Mouse (Mus musculus) CD8-positive naive resting alpha-beta T cell, adult 2 months (primary cell): ENCODE measurements at regions not wholly inside any gene's neighbourhood (a gene's known extent, or its start where the extent isn't known, plus 50 kb on each side); places are given as distances from the start of the nearest gene placed in this dataset.
"Not testable (repeated sequence)": the region's sequence is repeated elsewhere in the genome, so short reads cannot be mapped to it uniquely, and the experiment has no call there.

Experiments used
- DNase-seq, 2 experiments: peaks; one replicate each; pipeline ENCODE4 v3.0.0; 2022; ENCODE audit warnings: low read depth in 2 of 2, low spot score in 2 of 2

DNA sequence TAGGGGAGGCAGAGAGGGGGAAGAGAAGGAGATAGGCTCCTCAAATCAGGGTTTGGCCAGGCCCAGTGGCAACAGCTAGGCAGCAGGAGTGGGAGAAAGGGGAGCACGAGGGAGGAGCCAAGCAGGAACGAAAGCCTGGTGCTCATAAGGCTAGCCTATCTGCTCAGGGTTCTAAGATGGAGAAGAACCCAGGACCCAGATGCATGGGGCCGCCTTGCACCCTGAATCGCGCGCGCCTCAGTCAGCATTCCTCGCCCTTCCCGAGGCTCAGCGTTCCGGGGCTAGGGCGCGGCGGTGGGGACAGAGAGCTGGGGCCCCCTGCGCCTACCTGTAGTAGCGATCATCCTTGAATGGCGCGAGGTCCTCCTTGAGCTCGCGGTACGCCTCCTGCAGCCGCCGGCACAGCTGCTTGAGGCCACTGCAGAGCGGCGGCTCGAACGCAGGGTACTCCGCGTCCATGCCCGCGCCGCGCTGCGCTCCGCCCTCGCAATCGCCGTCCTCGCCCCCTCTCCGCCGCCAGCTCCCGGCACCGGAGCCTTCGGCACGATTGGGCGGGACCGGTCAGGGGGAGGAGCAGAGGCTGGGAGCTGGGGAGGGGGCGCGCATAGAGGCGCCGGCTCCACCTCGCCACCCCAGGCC, 60.1 kb downstream of the Dynlt1b start:
- not testable (repeated sequence) for DNase-seq

DNA sequence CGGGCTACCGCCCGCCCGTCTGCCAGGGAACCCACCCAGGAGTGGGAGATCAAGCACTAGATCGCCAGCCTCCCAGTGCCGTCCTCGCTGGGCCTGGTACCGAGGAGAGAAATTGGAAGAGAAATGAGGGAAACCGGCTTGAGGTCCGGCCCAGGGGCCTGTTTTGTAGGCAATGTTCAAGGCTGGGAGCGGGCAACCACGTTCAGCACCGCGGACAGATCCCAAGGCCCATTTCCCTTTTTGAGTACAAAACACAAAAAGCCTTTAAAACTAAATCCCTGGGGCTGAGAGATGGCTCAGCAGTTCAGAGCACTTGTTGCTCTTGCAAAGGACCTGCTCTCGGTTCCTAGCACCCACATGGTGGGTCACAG, 60.6 kb downstream of the Dynlt1b start:
- DNase-seq, result not testable (repeated sequence)

DNA sequence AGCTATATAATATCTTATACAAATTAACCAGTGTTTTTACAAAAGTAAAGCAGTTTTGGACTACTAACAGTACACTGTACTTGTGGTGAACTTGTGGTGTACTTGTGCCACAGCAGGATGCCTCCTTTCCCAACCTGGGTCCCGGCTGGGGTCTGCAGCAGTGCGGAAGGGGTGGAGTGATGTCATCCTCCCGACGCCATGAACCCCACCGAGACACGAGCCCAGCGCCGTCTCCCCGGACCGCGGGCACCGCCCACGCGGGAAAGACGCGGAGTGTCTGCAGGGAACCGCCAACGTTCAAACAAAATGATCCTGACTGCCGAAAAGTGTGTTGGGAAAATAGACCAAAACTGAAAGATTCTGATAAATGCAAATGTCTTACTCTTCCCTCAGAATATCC, 62.6 kb downstream of the Dynlt1b start:
- DNase-seq, result not testable (repeated sequence)

DNA sequence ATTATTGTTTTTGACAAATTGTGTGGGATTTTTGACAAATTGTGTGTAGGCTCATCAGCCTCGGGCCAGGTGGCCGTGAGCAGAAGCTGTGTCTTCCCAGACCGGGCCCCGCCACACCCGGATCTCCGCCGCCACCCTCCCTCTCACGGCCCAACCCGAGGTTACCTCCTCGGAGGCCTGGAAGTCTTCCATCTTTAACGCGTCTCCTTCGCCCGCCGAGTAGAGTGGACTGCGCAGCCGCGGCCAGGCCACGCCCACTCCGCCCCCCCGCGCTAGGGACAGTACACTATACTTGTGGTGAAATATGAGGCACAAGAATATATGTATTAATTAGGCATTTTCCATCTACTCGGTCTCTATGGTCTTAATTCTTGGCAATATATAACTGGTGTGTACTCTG, 63.0 kb downstream of the Dynlt1b start:
- DNase-seq, result peak; percentile 73 to 74

DNA sequence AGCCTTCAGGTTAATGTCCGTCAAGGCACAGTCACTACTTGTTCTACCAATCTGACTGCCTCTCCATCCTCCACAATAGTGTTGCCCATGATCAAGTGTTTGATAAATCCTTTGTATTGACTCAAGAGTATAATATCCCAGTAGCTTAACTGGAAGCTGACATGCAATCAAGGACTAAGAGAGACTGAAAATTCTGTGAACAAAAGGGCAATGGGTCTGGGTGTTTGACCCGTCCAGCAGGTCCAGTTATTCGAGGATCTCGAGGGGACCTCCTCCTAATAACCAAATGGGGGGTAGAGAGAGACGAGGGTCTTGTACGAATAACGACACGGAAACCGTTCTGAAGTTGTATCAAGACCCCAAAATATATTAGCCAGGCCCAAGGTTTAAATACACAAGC, 66.6 kb downstream of the Dynlt1b start:
- DNase-seq, result not testable (repeated sequence)

DNA sequence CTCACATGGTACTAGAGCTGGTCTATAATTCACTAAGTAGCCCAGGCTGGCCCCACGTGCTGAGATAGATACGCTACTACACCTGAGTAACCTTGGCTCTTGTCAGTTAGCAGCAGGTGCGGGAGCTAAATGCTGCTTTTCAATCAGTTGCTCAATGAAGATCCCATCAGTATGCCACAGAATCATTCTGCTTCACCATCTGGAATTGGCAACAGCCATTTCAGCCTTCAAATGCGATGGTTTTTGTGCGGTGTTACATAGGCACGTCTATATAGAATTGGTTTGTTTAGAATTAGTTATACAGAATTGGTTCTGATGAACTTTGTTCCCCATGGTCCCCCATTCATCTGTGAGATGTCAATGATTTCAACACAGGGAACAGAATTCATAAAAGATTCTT, 72.8 kb downstream of the Dynlt1b start:
- not testable (repeated sequence) for DNase-seq

DNA sequence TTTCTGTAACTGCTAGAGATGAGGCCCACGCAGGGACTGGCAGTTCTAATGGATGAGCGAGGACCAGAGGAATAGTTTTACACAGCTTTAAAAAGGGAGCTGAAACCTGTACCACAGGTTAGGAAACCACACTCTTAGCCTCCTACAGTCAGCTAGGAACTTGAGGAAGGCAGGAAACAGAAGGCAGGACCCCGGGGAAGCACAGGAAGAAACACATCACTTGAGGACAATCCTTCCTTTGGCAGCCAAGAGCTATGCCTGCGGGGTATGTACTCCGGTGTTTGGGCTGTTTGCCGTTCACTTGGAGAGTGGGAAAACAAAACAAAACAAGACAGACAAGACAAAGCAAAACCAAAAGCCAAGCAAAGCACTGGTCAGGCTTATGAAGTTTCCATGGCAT, 76.0 kb downstream of the Dynlt1b start:
- not testable (repeated sequence) for DNase-seq

DNA sequence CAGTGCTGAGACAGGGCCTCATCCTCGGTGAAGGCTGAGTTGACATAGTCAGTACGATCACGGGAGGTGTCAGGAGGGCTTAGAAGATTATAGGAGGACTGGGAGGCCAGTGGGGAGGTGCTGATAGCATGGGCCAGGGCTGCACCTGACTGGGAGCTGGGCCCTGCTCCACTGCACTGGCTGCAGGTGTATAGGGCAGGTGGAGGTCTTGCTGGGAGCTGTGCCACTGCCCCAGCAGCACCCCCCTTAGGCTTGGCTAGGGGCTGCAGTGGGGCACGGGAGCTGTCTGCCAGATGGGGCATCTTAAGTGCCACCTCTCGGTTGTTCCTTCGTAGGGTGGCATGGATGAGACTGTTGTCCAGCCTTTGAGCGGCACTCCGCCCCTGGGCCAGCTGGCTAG, 85.2 kb downstream of the Dynlt1b start:
- DNase-seq, result not testable (repeated sequence)

DNA sequence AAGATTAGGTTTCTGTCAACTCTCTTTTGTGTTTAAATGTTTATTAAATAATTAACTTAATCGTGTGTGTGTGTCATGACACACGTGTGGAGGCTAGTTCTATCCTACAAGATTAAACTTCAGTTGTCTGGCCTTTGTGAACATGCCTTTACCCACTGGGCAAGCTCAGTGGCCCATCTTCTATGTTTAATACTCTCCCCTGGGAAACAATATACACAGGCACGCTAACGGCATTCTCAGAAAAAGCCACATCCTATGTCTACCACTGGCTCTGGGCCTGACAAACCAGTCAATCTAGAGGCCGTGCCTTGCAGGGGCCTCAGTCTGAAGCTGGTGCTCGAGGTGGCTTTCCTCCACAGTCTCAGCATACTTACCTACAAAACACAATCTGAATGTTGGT, 82.4 kb upstream of the Dynlt1c start:
- DNase-seq, result not testable (repeated sequence)

DNA sequence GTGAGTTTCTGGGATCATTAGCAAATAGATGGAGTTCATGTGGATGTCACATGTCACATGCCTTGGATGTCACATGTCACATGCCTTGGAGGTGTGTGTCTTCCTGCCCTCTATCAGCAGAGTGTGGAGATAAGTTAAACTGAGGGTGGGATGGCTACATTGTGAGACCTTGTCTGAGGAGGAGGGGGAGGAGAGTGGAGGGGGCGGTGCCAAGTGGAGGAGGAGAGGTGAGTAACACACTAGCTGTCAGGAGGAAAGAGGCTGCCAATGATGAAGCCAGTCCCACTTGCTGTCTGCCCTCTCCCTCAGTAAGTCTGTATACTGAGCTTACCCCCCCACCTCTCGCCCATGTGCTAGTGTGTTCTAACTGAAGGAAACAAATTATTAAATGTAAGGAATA, 81.5 kb upstream of the Dynlt1c start:
- DNase-seq, result not testable (repeated sequence)

DNA sequence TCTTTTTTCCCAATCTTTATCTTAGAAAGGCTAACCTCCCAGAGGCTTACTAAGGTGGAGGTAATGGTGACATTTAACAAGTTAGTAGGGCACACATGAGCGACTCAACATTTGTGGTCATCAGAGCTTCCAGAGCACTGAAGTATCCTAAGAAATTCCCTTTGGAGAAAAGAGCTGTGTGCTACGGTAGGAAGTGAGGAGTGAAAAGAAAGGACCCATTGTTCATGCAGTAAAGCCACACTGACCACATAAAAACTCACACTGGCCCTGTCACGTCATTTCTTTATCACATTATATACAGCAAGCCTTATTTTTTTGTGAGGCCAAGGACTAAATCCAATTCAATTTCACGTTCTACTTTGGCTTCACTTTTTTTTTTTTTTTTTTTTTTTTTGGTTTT, 80.7 kb upstream of the Dynlt1c start:
- not testable (repeated sequence) for DNase-seq

DNA sequence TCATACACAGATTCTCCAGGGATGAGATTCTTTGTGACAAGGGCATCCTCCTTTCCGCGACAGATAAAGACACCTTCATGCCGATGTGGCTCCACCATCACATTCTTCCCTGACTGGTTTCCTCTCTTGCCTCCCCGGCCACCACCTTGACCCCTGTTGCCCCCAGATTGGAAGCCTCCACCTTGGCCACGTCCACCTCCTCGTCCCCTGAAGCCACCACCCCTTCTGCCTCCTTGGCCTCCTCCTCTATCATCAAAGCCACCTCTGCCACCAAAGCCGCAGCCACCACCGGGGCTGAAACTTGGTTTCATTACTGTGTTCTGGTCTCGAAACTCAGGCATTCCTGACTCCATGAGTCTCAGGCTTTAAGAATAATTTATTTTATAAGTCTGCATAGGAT, 79.3 kb upstream of the Dynlt1c start:
- DNase-seq, result not testable (repeated sequence)

DNA sequence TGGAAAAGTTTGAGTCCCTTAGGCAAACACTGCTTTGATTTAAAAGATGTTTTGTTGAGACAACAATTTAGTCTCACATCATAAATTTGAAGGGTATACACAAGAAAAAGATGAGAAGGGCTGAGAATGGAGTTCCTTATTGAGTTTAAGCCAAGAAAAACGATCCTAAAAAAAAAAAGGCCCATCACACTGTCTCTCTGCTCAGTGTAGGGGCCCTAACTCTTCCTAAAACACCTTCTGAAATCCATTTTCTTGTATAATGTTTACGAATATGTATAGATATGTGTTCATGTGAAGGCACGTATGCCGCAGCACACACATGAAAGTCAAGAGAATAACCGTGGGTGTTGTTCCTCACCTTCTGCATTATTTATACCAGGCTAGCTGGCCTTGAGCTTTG, 62.7 kb upstream of the Dynlt1c start:
- not testable (repeated sequence) for DNase-seq

DNA sequence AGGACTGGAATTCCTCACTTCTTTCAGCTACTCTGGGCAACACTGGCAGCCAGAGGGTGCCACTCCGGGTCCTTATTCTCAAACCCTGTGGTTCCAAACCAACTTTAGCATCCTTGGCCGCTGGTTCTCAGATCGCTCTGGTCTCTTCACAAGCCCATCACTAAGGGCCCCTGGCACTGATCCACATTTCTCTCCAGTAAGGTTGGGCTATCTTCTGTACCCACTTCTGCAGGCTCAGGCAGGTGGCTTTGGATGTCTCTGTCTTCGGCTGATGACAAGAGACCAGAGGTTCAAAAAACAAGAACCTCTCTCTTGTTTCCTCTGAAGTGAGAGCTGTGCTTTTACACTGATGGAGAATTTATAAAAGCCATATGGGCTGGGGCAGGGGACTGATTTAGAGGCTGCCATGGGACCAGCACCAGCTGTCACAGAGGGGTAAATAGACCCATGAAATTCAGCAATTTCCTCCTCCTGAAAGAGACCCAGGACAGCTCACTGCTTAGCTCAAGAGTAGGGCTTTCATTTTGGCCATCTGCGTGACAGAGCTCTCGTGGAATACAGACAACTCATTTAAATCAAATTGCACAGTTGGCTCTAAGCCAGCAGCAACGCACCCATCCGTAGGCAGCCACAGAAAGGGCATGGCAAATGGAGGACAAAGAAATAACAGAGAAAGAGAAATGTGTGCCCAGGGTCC, 54.3 kb upstream of the Dynlt1c start:
- not testable (repeated sequence) for DNase-seq

DNA sequence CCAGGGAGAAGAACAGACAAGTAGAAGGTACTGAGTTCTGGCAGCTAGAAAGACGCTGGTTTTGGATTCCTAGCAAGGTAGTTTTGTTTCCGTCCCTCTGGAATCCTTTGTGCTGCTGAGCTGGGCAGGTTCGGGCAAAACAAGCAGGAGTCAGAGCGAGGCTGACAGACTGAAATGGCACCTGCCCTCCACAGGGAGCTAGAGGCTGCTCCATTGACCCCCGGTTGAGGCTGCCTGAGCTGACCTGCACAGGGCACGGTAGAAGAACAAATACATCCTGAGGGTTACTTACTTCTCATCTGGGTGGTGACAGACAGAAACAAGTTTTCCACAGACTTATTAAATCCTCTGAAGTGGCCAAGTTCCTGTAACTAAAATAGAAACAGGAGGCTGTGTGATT, 53.5 kb upstream of the Dynlt1c start:
- not testable (repeated sequence) for DNase-seq
